Mouse (Mus musculus) mesoderm, embryonic 11.5 days (tissue): ENCODE measurements around the gene Calm4.
A peak's percentile ranks its signal among the peaks of the same experiment; 100 is the strongest.
"Not testable (repeated sequence)": the region's sequence is repeated elsewhere in the genome, so short reads cannot be mapped to it uniquely, and the experiment has no call there.

Source experiments
- DNase-seq: peaks from one replicate; pipeline ENCODE4 v3.0.0-alpha.2; 2012; ENCODE audit warnings: low read depth, low spot score

Calm4 gene

DNA sequence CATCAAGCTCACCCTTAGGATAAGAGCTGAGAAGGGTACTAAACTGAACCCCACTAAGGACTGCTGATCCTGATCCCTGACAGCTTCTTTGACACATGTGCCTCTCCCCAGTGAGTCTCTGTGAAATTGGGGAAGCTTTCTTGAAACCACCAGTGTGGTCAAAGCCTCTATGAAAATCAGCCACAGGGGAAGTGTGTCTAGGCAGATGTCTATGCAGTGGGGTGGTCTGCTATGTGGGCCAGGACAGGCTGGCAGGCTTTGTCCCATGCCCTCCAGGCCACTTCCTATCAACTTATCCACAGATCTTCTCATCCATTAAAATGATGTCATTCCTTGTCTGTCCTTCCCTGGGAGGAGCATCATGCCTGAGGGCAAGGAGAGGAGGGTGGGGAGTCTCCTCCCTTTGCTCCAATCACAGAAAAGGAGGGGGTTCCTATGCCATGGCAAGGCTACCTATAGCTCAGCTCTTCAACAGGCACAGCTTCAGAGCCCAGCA lies at the start of gene Calm4:
Gene Calm4 (plus strand): TSS at position 446 of the 496 bp plus-strand sequence.
- not testable (repeated sequence) for DNase-seq

DNA sequence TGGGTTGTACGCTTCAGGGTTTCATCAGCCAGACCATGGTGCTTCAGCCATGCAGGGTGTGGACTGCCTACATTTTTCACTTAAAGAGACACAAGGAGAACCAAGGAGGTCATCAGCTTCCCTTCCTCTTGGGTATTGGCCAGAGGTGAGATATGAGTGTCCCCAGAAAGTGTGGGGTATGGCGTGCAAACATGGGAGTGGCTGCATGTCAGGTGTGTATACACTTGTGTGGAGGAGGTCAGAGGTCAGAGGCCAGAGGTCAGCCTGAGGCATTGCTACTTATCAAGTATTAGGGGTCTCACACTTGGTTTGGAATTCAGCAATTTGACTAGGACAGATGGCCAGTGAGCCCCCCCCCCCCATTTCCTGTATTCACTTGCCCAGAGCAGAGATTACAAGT lies 49.0 kb upstream of the Calm4 start:
- DNase-seq: no peak

- peak; percentile 29 for DNase-seq
These were observed 48.0 kb upstream of the Calm4 start for GRCm38 (mm10) chr13:3789531-3789930.

DNA sequence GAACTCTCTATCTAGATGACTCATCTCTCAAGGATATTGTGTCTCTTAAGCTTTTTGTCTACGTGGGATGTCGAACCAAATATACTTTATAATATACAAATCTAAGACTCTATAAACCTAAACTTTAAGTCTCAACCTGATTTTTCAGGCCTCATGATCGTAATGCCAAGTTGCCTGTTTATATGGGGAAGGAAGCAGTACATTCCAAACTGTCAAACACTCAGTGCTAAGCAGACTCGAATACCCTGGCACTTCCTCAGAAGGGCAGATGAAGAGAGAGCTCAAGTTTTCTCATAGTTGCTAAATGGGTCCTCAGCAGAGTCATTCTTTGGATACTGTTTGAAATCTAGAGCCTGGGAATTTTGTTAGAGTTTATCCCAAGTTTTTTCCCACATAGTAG lies 40.9 kb upstream of the Calm4 start:
- DNase-seq: no peak

- DNase-seq: no peak
These were observed 38.8 kb upstream of the Calm4 start for GRCm38 (mm10) chr13:3798751-3799150.

DNA sequence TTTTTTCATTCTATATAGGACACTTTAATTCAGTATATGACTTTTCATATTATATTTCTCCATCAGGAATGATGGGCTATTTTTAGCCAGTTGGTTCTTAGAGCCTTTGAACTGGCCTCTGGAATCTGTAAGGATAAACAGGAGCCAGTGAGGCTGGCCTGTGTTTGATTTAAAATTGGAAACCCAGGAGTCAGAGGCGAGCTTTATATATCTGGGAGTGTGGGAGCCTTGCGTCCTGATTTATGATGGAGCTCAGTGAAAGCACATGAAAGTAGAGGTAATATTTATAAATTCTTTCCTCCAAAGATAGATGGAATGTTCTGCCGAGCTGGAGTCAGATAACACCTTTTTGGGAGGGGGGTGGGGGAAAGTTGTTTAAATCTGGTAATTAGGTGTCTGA lies 38.2 kb upstream of the Calm4 start:
- DNase-seq: peak; percentile 44

DNA sequence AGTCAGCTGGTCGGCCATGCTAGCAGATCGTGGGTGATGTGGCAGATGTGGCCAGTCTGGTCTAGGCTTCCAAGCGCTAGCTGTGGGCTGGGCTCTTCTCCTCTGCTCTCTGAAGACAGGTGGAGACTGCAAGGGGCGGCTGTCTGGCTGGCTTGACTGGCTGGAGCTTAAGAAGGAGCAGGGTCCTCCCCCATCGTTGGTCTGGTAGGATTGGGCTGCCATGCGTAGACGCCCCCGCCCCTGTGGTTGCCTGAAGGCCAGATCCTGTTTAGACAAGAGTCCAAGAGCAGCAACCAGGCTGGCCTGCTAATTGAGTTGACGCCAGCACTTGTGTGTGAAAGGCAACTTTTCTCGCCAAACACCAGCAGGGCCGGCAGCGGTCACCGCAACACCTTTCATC lies 33.4 kb upstream of the Calm4 start, which contains the start of gene Calml3:
Gene Calml3 (minus strand): TSS at position 131 of the 400 bp plus-strand sequence.
- no peak for DNase-seq

DNA sequence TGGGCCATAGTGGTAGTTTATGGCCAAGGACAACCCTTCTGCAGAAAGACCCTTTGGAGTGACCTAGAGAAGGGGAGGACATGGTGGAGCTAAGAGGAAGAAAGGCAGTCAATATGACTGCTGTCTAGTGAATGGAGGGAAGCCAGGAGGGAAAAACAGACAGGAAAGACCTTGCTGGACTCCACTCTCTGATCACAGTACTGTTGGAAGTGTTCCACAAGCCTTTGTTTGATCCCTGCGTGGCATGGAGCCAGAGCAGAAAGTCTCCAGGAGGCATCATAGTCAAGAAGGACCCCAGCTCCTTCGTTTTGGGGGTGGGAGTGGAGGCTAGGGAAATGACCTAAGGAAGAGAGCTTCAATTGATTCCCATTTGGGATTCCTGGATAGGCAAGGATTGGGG lies 32.4 kb upstream of the Calm4 start:
- no peak for DNase-seq

GRCm38 (mm10) chr13:3805638-3806037 lies 31.9 kb upstream of the Calm4 start:
- no peak for DNase-seq

DNA sequence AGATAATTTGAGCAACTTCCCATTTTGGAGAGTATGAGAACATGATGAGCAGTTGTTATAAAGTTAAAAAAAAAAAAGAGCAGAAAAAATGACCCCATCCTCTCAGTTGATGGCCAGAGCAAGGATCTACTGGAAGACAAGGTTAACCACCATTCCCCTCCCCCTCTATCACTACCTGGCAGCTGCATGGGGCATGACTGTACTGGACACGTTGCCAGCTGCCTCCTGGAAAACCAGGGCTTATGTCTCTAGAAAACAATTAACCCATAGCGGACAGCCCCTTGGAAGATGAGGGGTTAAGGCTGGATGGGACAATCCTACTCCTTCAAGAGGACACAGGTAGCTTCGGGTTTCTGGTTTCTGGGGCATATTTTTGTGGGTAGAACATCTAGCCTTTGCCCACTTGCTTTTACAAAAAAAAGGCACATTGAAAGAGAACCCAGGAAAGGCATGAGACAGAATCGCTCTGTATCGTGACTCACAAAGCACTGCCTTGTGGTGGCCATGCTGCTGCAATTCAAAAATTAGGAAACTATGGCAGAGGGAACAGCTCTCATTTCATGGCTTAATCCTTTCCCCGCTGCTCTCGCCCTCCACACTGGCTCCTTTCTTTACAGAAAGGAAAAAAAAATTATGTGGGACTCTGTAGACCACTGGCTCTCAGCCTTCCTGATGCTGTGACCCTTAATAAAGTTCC lies 30.3 kb upstream of the Calm4 start:
- no peak for DNase-seq

GRCm38 (mm10) chr13:3818012-3818739 lies 19.4 kb upstream of the Calm4 start:
- DNase-seq: no peak

GRCm38 (mm10) chr13:3818740-3819076 lies 18.8 kb upstream of the Calm4 start:
- DNase-seq: no peak

- no peak for DNase-seq
These were observed 15.5 kb upstream of the Calm4 start for GRCm38 (mm10) chr13:3822105-3822504.

DNA sequence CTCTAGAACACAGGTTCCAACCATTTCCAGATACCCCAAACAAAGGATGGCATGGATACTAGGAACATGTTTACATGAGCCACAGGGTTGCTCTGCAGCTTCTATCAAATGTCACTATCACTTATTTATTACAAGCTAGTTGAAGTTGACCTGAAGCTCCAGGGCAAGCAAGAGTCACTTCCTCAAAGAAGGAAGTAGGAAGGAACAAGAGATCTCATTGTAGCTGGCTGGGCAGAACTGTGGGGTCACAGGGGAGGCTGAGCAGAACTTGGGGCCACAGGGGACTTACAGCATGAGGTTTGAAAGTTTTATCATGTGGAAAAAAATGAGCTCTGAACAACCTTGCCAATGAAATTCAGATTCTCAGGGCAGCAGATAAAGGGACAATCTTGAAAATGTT lies 11.8 kb upstream of the Calm4 start:
- no peak for DNase-seq

DNA sequence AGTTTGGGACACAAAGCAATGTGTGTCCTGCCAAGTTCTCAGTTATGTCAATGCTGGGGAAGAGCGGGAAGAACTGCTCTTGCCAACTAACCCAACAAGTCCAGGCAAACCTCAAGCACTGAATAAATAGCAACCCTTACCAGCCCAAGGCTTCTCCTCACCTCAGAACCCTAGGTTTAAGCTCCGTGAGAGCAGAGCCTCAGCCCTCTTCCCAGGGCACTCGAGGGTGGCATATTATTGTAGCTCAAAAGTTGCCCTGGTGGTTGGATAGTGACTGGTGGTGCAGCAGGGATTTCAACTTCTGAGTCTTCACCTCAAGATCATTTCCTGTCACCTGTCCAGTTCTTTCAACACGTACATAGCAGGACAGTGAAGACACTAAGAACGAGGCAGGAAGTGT lies 6.0 kb upstream of the Calm4 start:
- no peak for DNase-seq

GRCm38 (mm10) chr13:3831994-3832393 lies 5.6 kb upstream of the Calm4 start:
- no peak for DNase-seq

GRCm38 (mm10) chr13:3832450-3832849 lies 5.1 kb upstream of the Calm4 start:
- no peak for DNase-seq

DNA sequence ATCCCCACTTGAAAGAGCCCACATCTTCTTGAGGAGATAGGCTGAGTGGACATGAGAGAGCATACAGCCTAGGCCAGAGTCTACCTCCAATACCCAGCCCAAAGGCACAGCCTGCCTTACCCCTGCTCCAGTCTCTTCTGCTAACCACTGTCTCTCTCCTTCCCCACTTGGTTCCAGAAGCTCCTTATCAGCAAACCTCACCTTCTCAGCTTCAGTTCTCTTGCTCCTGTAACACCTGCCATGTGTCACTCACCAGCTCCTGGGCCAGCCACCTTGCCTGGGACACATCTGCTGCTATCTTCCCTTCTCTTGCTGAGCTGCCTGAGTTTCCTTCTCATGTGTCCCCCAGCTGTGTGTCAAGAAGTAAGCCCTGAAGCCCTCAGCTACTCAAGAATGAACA lies 3.9 kb upstream of the Calm4 start:
- DNase-seq: not testable (repeated sequence)

DNA sequence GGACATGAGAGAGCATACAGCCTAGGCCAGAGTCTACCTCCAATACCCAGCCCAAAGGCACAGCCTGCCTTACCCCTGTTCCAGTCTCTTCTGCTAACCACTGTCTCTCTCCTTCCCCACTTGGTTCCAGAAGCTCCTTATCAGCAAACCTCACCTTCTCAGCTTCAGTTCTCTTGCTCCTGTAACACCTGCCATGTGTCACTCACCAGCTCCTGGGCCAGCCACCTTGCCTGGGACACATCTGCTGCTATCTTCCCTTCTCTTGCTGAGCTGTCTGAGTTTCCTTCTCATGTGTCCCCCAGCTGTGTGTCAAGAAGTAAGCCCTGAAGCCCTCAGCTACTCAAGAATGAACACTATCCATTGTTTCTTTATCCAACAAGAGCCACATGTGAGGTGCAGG lies 3.1 kb downstream of the Calm4 start:
- not testable (repeated sequence) for DNase-seq

DNA sequence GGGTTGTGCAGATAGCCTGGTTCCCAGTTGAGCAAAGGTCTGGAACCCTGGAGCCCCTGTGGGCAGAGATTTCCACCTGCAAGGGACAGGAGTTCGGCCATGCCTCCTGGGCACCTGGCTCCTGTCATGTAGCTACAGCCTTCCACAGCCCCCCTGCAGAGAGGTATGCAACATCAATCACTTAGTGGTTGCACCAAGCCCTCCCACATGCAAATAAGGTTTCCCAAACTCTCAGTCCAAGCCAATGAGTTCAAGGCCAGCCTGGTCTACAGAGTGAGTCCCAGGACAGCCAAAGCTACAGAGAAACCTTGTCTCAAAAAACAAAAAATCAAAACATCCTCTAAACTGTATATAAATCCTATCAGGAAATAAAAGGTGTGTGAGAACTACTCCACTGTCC lies 12.8 kb downstream of the Calm4 start:
- DNase-seq: no peak

- not testable (repeated sequence) for DNase-seq
These were observed 16.2 kb downstream of the Calm4 start, which contains the start of gene Calm5 for GRCm38 (mm10) chr13:3853648-3854333. Gene Calm5 (plus strand): TSS chr13:3854173.

DNA sequence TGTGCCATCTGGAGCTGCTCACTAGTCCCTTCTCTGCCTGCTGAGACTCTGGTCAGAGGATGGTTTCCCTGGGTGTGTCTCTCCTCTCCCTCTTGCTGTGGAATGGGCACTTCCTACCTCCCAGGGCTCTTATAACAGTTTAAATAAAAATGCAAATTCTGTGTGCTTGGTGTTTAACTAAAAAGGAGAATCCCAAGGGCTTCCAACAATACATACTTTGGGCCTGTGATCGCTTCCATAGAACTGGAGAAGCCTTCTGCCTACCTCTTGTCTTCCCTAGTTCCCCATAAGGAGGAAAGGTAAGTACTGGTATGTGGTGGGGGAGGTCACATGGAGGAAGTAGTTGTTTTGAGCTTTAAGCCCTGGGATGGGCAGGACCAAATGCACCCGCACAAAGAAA lies 17.3 kb downstream of the Calm4 start:
- DNase-seq: no peak
